Mouse (Mus musculus) brown adipose tissue, adult 24 weeks (tissue): ENCODE results near the gene Asb1. TPM values are rescaled to one million over a fixed set of nuclear protein-coding genes. Genes with fewer than 3 reads are reported as not detected.

Experiments used
- polyA plus RNA-seq: library from polyadenylated mRNA; stranded (reverse); fragments of >200 nt; gene quantifications from 2 replicates; pipeline ENCODE4 v1.2.4, GENCODE M21; 2012; ENCODE audit not compliant: missing spikeins, insufficient read depth, insufficient read length

The Asb1 gene
- polyA plus RNA-seq, 1 experiment: 5.0 TPM

Other genes starting within 250 kb of the Asb1 start
- gene Scly, start 242.2 kb upstream of the Asb1 start, polyA plus RNA-seq: 9.1 and 10.6 TPM in 2 replicates
- not detected in 2 replicates for gene Espnl, start 218.5 kb upstream of the Asb1 start, polyA plus RNA-seq
- gene Klhl30, start 189.5 kb upstream of the Asb1 start, polyA plus RNA-seq: 0.32 and 0.71 TPM in 2 replicates
- gene Erfe, start 174.1 kb upstream of the Asb1 start, polyA plus RNA-seq: not detected in 2 replicates
- 37.9 and 39.9 TPM in 2 replicates for gene Ilkap, start 141.7 kb upstream of the Asb1 start, polyA plus RNA-seq
- gene Hes6, start 126.5 kb upstream of the Asb1 start, polyA plus RNA-seq: 7.8 and 10.9 TPM in 2 replicates
- 1.6 and 6.7 TPM in 2 replicates for gene Per2, start 81.2 kb upstream of the Asb1 start, polyA plus RNA-seq
- 3.8 and 4.9 TPM in 2 replicates for gene Traf3ip1, start 45.9 kb upstream of the Asb1 start, polyA plus RNA-seq